Mouse (Mus musculus): ENCODE data around the gene Ank2.

DNA sequence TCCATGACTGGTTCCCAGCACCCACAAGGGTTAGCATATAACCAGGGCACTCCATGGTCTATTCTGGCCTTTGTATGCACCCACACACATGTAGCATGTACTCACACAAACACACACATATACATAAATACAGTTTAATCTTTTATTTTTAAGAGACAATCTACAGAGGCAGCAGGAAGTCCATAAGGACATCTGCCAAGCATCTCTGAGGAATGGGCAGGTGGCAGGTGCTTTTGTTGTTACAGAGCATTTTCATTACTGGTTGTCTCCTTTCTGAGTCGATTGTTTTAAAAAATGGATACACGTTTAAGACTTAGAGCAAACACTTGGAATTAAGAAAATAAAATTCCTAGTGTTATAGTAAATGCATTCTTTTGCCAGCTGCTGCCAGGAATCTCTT, 390.7 kb downstream of the Ank2 start:
- TF ChIP-seq CTCF (IDR thresholded peaks at IDR 0.05; ENCODE audit: borderline replicate concordance, control insufficient read depth, extremely low read depth, insufficient read depth, low read length, poor library complexity): no peak
- no peak for TF ChIP-seq POLR2A (IDR thresholded peaks at IDR 0.05; ENCODE audit: control insufficient read depth, extremely low read depth, insufficient read depth, low read length, poor library complexity)

Data from thymus, adult 2 months (tissue).